Mouse (Mus musculus) embryo, embryonic 9.5 days (tissue): ENCODE measurements around the gene Aamp.
"Not testable (repeated sequence)": the region's sequence is repeated elsewhere in the genome, so short reads cannot be mapped to it uniquely, and the experiment has no call there.

Experiments used
- DNase-seq: peaks from one replicate; pipeline ENCODE4 v3.0.0-alpha.2; 2017; ENCODE audit errors: extremely low spot score

Gene Aamp

DNA sequence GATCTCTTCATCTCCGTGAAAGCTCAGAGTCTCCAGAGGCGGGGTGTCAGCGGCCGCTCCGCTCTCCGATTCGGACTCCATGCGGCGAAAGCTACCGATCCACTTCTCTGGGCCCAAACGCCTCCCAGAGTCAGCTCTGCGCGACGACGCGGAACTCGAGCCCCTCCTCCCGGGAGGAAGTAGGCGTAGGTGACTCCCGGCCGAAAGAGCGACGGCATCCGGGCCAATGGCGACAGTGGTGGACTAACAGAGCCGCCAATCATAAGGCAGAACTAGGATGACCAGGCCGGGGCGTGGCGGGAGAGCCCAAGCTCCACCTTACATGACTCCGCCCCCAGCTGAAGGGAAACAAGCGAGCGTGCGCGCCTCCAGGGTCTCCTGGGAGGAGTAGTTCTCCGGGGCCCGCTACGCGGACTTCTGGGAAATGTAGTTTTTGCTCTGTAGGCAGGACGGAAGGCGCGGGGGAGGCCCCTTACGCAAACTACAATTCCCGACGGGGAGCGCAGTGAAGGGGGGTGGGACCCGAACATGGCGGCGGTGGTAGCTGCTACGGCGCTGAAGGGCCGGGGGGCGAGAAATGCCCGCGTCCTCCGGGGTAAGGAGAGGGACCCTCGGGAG lies at the start of gene Aamp, which contains the start of gene Pnkd:
Gene Aamp (minus strand): TSS at position 196 of the 618 bp plus-strand sequence.
Gene Pnkd (plus strand): TSS at position 388 of the 618 bp plus-strand sequence.
- DNase-seq: peak; percentile 99

GRCm38 (mm10) chr1:74332930-74333329 lies 48.4 kb upstream of the Aamp start:
- DNase-seq: peak; percentile 17

DNA sequence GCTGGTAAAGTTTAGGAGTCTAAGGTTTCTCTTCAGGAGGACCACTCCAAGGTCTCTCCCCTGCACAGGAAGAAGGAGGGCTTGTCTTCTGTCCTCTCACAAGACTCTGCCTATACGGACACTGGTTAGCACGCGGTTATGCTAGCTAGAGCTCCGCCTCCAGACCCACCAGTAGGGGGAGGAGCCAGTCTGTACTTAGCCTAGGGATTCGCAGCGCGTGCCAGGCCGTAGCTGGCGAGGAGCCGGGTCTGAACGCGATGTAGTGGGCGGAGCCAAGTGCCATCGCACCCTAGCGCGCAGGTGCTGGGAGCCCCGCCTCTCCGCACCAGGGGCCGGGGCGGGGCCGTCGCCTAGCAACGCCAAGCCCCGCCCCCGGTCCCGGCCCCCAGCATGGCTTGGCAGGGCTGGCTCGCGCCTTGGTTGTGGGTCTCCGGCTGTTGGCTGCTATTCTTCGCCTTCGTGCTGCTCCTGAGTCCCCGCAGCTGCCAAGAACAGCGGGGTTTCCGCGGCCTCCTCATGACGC lies 47.8 kb upstream of the Aamp start:
- peak; percentile 96 for DNase-seq

GRCm38 (mm10) chr1:74331046-74331681 lies 46.6 kb upstream of the Aamp start:
- no peak for DNase-seq

GRCm38 (mm10) chr1:74329899-74330431 lies 45.4 kb upstream of the Aamp start:
- DNase-seq: no peak

DNA sequence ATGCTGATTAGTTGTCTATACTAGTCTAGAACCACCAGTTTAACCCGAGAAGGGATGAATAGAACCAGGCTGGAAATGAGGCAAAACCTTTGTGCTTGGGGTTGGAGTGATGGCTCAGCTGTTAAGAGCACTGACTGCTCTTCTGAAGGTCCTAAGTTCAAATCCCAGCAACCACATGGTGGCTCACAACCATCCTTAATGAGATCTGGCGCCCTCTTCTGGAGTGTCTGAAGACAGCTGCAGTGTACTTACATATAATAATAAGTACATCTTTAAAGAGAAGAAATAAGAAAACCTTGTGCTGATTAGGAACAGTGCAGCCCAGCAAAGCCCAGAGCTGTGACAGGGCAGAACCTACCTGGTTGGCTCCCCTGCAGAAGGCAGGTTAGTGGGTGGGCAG lies 42.4 kb upstream of the Aamp start:
- not testable (repeated sequence) for DNase-seq

- DNase-seq: no peak
These were observed 36.9 kb upstream of the Aamp start for GRCm38 (mm10) chr1:74321396-74321795.

DNA sequence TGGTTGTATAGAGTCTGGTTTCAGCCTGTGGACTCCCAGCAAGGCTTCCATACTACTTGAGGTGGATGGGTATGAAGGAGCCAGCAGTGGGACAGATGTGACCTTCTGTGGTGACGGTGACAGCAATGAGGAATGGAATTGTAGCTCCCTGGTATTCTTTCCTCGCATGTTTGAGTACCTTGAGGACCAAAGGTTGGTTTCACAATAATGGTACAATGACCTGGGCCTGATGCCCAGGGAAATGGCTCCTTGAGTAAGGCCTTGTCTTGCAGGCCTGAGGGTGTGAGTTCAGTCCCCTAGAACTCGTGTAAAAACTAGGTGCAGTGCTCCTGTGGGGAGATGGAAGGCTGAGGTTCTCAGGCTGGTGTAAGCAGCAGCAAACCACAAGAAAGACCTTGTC lies 34.2 kb upstream of the Aamp start:
- no peak for DNase-seq

DNA sequence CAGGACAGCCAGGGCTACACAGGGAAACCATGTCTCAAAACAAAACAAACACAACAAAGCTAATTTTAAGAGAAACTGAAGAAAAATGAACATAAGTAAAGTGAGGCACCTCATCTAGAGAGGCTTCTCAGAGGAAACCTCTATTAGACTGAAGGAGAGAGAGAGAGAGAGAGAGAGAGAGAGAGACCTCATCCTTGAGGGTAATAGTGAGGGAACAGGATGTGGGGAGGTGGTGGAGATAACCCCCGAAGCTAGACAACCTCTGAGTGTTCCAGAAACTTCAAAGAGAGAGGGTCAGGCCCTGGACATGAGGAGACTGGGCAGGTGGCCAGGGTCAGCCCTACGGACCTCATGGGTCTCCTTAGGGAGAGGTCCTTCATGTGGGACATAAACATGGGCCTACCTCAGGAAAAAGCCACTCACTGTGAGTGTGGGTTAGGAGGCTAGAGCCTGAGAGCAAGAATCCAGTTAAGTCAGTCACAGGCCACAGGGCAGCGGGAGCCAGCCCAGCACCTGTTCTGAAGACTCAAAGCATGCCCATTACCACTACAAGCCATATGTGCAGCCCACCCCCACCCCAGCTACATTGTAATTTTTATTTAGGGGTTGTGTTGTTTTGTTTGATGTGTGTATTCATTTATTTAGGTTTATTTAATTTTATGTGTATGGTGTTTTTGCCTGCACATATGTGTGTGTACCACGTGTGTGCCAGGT lies 31.7 kb upstream of the Aamp start:
- no peak for DNase-seq

DNA sequence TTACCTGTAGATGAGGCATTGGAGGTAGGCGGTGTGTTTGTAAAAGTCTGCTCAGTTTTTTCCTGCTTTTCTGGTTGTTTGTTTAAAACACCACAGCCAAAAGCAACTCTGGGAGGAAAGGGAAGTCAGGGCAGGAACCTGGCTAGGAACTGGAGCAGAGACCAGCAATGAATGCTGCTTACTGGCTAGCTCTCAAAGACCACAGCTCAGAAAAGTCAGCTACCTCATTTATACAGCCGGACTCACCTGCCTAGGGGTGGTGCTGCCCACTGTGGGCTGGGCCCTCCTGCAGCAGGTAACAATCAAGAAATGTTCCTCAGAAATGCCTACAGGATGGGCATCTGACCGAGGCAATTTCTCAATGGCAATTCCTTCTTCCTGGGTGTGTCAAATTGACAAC lies 30.3 kb upstream of the Aamp start:
- DNase-seq: no peak

DNA sequence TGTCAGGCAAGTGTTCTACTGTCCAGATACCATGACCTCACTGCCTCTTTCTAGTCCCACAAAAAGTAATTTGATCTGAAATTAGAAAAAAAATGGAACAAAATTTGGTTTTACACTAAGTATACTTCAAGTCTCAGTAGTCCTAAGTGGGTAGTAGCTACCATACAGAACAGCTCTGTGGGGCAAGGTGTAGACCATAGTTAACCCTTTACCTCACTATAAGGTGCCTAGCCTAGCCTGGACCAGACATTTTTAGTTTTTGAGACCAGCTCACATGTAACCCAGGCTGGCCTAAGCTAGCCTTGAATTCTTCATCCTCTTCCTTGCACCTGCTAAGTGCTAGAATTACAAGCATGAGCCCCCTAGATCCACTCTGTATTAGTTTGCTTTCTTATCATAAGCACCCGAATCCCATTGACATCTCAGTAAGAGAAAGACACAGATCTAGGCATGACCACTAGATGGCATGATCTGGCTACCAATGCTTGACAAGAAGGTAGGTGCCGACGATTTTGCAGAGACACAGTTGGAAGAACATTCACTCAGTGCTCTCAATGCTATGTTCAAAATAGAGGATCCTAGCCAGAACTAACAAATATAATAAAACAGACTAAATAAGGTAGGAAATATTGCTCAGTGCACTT lies 28.6 kb upstream of the Aamp start:
- DNase-seq: peak; percentile 70

- no peak for DNase-seq
These were observed 25.2 kb upstream of the Aamp start for GRCm38 (mm10) chr1:74309767-74310166.

DNA sequence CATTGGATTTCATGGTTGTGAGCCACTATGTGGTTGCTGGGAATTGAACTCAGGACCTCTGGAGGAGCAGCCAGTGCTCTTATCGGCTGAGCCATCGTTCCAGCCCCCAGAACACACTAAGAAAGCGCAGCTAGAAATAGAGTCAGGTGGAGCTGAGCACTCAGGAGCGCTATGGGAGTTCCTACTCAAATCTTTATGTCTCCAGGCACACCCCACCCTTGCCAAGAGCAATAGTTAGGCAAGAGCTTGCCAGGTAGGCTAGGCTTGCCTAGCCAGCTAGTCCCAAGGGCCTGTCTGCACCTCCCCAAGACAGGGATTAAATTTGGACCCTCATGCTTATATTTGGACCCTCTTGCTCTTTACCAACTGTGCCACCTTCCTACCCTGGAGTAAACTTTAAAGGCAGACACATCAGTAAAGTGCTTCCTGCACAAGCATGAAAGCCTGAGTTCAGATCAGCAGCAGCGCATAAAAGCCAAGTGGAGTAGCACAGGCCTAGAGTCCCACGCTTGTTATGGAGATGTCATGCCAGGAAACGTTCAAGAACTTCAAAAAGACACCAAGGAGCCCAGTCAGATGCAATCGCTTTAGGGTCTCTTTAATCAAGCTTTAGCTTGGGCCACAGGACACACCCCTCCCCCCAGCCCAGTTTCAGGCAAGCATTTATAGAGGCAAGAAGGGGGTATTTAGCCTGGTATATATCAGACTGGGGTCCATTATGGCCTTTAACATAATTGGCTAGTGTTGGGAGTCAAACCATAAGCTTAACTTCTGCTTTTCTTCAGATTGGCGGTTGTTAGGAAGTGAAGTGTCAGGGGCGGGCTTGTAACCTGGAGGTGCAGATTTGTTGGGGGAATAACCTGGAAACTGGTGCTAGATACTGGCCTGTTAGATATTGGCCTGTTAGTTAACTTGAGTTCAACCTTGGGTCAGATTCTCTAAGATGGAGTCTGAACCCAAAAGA lies 23.7 kb upstream of the Aamp start:
- DNase-seq: no peak

DNA sequence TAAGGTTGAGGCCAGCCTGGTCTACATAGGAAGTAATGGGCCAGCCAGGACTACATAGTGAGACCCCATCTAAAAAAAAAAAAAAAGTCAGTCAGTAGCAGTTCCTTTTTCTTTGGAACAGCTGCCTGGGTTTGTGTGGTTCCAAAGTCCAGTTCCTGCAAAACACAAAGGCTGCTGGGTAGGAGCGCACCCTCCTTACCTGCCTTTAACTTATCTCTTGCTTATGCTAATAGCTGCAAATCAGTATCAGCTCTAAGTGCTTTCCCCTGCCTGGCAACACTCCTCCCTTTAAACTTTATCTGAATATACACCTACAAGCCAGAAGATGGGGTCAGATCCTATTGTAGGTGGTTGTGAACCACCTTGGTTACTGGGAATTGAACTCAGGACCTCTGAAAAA lies 22.6 kb upstream of the Aamp start:
- no peak for DNase-seq

- no peak for DNase-seq
These were observed 21.0 kb upstream of the Aamp start, which contains the start of gene Tmbim1 for GRCm38 (mm10) chr1:74305522-74305921. Tmbim1 (minus strand) TSS chr1:74305622.

- DNase-seq: no peak
These were observed 20.4 kb upstream of the Aamp start for GRCm38 (mm10) chr1:74304946-74305345.

- DNase-seq: no peak
These were observed 19.8 kb upstream of the Aamp start for GRCm38 (mm10) chr1:74304339-74304790.

DNA sequence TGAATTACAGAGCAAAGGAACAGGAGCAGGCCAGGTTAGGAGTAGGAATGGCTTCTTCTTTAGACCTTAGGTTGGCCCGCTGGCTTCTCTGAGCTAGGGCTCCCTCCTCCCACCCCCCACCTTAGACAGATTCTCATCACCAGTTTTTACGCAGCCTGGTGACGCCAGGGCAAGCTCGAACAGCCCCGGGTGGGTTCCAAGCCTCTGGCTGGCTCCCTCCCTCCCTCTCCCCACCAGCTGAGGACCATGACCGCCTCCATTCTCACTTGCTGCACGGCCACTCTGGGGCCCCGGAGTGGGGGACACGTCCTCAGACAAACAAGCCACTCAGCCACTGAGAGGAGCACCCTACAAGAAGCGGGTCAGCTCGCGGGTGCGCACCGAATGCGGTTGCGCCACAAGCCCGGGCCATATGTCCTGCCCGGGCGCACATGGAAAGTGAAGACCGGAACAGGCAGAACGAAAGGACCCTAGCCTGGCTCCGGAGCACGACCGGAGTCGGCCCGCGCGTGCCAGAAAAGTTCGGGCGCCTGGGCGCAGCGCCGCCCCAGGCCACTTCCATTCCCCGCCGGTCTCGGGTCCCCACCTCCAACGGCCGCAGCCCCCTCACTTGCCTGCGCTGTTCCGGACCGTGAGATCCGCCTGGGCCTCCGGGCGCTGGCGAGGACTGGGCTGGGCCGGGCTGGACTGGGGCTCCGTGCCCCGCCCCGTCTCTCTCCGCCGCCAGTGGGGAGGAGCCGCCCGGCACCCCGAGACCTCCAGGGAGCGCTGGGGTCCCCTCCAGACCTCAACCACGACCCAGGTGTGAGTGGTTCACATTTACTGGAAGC lies 19.2 kb upstream of the Aamp start:
- DNase-seq: peak; percentile 74

DNA sequence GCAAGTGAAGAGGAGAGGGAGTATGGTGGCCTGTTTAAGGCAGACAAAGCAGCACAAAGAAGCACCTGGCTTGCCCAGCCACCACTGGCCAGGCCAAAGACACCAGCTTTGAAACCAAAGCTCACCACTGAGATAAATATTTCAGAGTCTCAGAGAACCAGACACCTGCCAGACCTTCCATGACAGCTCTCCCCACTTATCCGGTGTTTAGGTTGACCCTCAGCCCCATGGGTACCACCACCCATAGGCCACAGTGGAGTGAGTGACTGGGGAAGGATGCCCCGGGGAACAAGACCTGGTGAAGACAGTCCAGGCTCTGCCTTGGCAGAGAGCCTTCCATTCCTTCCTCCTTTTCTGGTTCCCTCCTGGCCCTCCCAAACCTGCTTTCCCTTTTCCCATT lies 18.3 kb upstream of the Aamp start:
- DNase-seq: no peak

DNA sequence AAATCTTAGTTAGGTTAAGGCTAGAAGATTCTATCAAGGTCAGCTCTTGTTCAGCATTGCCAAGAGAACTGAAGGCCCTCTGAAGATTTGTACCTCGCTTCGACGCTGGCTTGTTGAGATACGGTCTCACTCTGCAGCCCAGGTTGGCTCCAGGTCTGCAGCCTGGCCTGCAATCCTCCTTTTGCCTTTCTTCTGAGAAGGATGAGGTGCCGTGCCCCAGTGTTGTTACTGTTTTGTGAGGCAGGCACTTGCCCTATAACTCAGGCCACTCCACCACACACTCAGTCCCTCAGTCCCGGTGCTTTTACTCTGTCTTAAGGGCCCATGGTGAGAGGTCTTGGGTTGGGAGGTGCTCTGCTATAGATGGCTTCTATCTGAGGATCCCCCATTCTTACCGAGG lies 17.7 kb upstream of the Aamp start:
- DNase-seq: no peak
